Mouse (Mus musculus) cortical plate, adult 2 months (tissue): ENCODE measurements at regions not wholly inside any gene's neighbourhood (a gene's known extent, or its start where the extent isn't known, plus 50 kb on each side); places are given as distances from the start of the nearest gene placed in this dataset.

Experiments used
- CTCF ChIP-seq: fragments of 200-500 bp; IDR thresholded peaks from 2 replicates; pipeline ENCODE4 v1.5.1; 2011; ENCODE audit warnings: mild to moderate bottlenecking, control low read depth, low read length; ENCODE audit not compliant: insufficient read depth; ENCODE audit errors: extremely low read depth
- POLR2A ChIP-seq: fragments of 200-500 bp; IDR thresholded peaks from 2 replicates; pipeline ENCODE4 v1.6.1; 2011; ENCODE audit warnings: mild to moderate bottlenecking, low read length, control low read depth; ENCODE audit not compliant: insufficient read depth; ENCODE audit errors: extremely low read depth

DNA sequence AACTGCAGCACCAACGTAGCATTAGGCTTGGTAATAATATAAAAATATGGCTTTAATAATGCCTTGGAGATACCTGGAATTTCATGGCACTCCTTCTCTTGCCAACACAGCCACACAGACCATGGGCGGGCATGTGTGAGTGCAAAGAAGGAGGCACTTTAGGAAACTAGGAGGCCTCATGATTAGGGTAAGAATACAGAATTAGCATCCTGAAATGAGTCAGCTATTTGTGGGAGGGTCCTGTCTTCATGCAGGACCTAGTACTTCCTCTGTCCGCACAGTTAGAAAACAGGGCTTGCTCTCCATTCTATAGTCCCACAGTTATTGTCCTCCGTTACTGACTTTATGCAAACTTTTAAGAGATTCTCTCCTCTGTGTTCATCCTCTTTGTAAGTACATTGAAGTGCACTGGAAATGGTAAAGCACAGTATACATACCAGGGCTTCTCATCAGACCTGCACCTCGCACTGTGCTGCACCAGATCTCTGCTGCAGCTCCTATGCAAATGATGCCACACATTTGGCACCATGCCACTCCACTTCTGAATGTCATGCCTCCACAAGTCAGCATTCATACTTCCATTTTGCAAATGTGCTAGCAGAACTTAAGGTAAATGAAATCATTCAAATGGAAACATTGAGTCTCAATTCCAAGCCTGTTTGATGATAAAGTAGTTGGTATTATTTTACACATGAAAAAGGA lies 423.7 kb upstream of the 4930452B06Rik start:
- no peak for TF ChIP-seq POLR2A
- TF ChIP-seq CTCF: no peak
